Comparison of ENCODE assay signal across 8 mouse cellular contexts in the genomic region with DNA sequence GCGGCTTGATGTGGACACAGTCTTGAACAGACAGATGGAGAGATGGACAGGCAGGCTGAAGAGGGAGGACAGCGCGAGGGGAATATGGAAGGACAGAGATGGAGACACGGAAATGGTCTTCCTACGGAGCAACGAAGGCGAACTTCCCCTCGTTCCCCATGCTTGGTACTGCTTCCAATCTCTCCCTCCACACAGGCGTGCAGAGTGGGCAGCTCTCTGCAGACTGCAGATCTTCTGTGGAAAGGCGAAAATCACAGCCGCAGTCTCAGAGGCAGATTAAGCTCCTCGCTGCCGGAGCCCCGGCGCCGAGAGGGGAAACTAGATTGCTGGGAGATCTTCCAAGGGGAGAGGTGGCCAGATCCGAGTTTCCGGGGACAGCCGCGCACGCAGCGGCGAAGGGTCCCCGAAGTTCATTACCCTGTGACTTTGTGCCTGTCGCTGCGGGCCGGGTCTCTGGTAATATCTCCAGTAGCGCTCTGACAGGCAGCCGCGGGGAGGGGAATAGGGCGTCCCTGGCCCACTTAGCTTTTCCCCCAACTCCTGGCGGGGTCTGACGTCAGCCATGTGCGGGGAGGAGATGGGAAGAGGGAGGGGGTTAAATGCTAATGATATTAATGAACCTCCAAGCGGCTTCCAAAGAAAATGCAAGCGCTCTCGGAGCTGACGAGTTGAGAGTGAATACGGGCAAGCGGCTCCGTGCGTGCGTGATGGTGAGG. TPM values are rescaled to one million over a fixed set of nuclear protein-coding genes. Genes with fewer than 3 reads are reported as not detected.
A peak's percentile ranks its signal among the peaks of the same experiment; 100 is the strongest.
DNase-seq lines count a peak whose midpoint lies in the region; ATAC-seq lines count a peak whose summit lies in the region.
"Had no signal": no experiment of that assay in that cellular context is flagged by ENCODE, and none has a peak within 500 bp of the region (broad histone marks: within the 10 kb centered on the region; RNA-seq: fewer than 3 reads in every experiment).

Gene Nr2e1, minus strand, starts transcription at position 476 of the 716 bp plus-strand sequence.
Gene Ostm1, plus strand, starts transcription at position 666 of the 716 bp plus-strand sequence.

- H3K9ac ChIP-seq in neural tube, embryonic 11.5 days (ENCODE audit: low read length), result no peak within 1 kb of the TSS
- peak within 1 kb of the TSS; percentile 90 for H3K9ac ChIP-seq in forebrain, embryonic 14.5 days (ENCODE audit: low read length)
- no peak within 1 kb of the TSS for H3K9ac ChIP-seq in limb, embryonic 15.5 days
- no peak within 1 kb of the TSS for H3K9ac ChIP-seq in stomach, embryonic 16.5 days (ENCODE audit: low read length)

- H3K9me3 ChIP-seq in neural tube, embryonic 11.5 days (ENCODE audit: control insufficient read depth, low read length), result peaks cover 2% of the 10 kb centered on the region; the same call in 1 of the 2 replicates
- H3K9me3 ChIP-seq in forebrain, embryonic 14.5 days (replicated peaks; ENCODE audit: control insufficient read depth, low read length), result no peaks in the 10 kb centered on the region
- no peaks in the 10 kb centered on the region for H3K9me3 ChIP-seq in limb, embryonic 15.5 days
- H3K9me3 ChIP-seq in stomach, embryonic 16.5 days (replicated peaks; ENCODE audit: control insufficient read depth, low read length), result 0 out of 2 replicates have a peak, but pooled peaks cover 3% of the 10 kb centered on the region

- H3K4me3 ChIP-seq in neural tube, embryonic 11.5 days (ENCODE audit: low read depth, low read length), result peak within 1 kb of the TSS; percentile 7; the same call in 1 of the 2 replicates
- H3K4me3 ChIP-seq in forebrain, embryonic 14.5 days (ENCODE audit: low read depth, low read length), result peak within 1 kb of the TSS; percentile 68
- H3K4me3 ChIP-seq in limb, embryonic 15.5 days, result peak within 1 kb of the TSS; percentile 29
- peak within 1 kb of the TSS; percentile 24 for H3K4me3 ChIP-seq in stomach, embryonic 16.5 days (replicated peaks; ENCODE audit: low read length)

- peak; percentile 68 for DNase-seq in neural tube, embryonic 11.5 days (ENCODE audit: low spot score)
- DNase-seq in neural tube, embryonic 10.5 days (ENCODE audit: extremely low spot score, low spot score), result no peak
- peak; percentile 96 for DNase-seq in forebrain, embryonic 14.5 days (ENCODE audit: low spot score)
- DNase-seq in kidney, postnatal 10 days, result peak; percentile 23
- no peak for DNase-seq in spleen, postnatal 10 days (ENCODE audit: low spot score in 2 of 2)

- under 1% methylated on average over 43 of the region's 43 CpGs for WGBS in neural tube, embryonic 11.5 days
- 1% methylated on average over 43 of the region's 43 CpGs for WGBS in forebrain, embryonic 14.5 days
- under 1% methylated on average over 43 of the region's 43 CpGs for WGBS in limb, embryonic 15.5 days
- under 1% methylated on average over 43 of the region's 43 CpGs for WGBS in stomach, embryonic 16.5 days

- H3K36me3 ChIP-seq in neural tube, embryonic 11.5 days (ENCODE audit: control insufficient read depth, insufficient read depth, low read length), result no peaks in the 10 kb centered on the region
- no peaks in the 10 kb centered on the region for H3K36me3 ChIP-seq in forebrain, embryonic 14.5 days (ENCODE audit: control insufficient read depth, insufficient read depth, low read length)
- no peaks in the 10 kb centered on the region for H3K36me3 ChIP-seq in limb, embryonic 15.5 days
- no peaks in the 10 kb centered on the region for H3K36me3 ChIP-seq in stomach, embryonic 16.5 days (ENCODE audit: control insufficient read depth, insufficient read depth, low read length)

- no peak within 1 kb of the TSS for H3K27ac ChIP-seq in neural tube, embryonic 11.5 days (ENCODE audit: low read depth, low read length)
- peak within 1 kb of the TSS; percentile 75 for H3K27ac ChIP-seq in forebrain, embryonic 14.5 days (ENCODE audit: low read depth, low read length)
- no peak within 1 kb of the TSS for H3K27ac ChIP-seq in limb, embryonic 15.5 days
- no peak within 1 kb of the TSS for H3K27ac ChIP-seq in stomach, embryonic 16.5 days (ENCODE audit: low read length)

- ATAC-seq in neural tube, embryonic 11.5 days (ENCODE audit: insufficient read depth, low FRiP score, low TSS enrichment), result no peak
- ATAC-seq in forebrain, embryonic 14.5 days, result peak; percentile 80
- ATAC-seq in limb, embryonic 15.5 days (ENCODE audit: insufficient number of reproducible peaks, low FRiP score, low TSS enrichment, low read depth), result no peak
- ATAC-seq in stomach, embryonic 16.5 days (ENCODE audit: insufficient read depth, low FRiP score), result no peak

- H3K4me2 ChIP-seq in neural tube, embryonic 11.5 days (ENCODE audit: low read depth), result peak within 1 kb of the TSS; percentile 35
- peak within 1 kb of the TSS; percentile 86 for H3K4me2 ChIP-seq in forebrain, embryonic 14.5 days (ENCODE audit: low read length)
- H3K4me2 ChIP-seq in limb, embryonic 15.5 days, result peak within 1 kb of the TSS; percentile 47
- H3K4me2 ChIP-seq in stomach, embryonic 16.5 days (ENCODE audit: low read depth, low read length), result 0 out of 2 replicates have a peak within 1 kb of the TSS, but pooled peaks have one; percentile 20

- H3K4me1 ChIP-seq in neural tube, embryonic 11.5 days (ENCODE audit: control insufficient read depth, insufficient read depth, low read length), result peaks cover 11% of the 10 kb centered on the region
- H3K4me1 ChIP-seq in forebrain, embryonic 14.5 days (ENCODE audit: control insufficient read depth, insufficient read depth, low read length), result peaks cover 32% of the 10 kb centered on the region
- peaks cover 46% of the 10 kb centered on the region for H3K4me1 ChIP-seq in limb, embryonic 15.5 days
- peaks cover 3% of the 10 kb centered on the region; the same call in 1 of the 2 replicates for H3K4me1 ChIP-seq in stomach, embryonic 16.5 days (ENCODE audit: control insufficient read depth, insufficient read depth, low read length)

- H3K27me3 ChIP-seq in neural tube, embryonic 11.5 days (ENCODE audit: control insufficient read depth, insufficient read depth, low read length), result peaks cover 99% of the 10 kb centered on the region
- 0 out of 2 replicates have a peak, but pooled peaks cover 4% of the 10 kb centered on the region for H3K27me3 ChIP-seq in forebrain, embryonic 14.5 days (replicated peaks; ENCODE audit: control insufficient read depth, insufficient read depth, low read length)
- H3K27me3 ChIP-seq in limb, embryonic 15.5 days, result peaks cover 94% of the 10 kb centered on the region
- H3K27me3 ChIP-seq in stomach, embryonic 16.5 days (ENCODE audit: control insufficient read depth, insufficient read depth, low read length), result peaks cover 91% of the 10 kb centered on the region

RNA-seq across cellular contexts. Expression of gene Nr2e1, which starts in this region (rescaled TPM):
- polyA plus RNA-seq in neural tube, embryonic 11.5 days (2014; fragmentation: Nextera tagmentation; extraction: Ambion mirVana), result not detected in 2 replicates
- 33.2 and 39.4 TPM in 2 replicates for polyA plus RNA-seq in forebrain, embryonic 14.5 days (2014; fragmentation: Nextera tagmentation; extraction: Ambion mirVana)
- not detected in 2 replicates for polyA plus RNA-seq in limb, embryonic 15.5 days (2015; fragmentation: Nextera tagmentation; extraction: Ambion mirVana)
- not detected in 2 replicates for polyA plus RNA-seq in stomach, embryonic 16.5 days (2015; fragmentation: Nextera tagmentation; extraction: Ambion mirVana)
- polyA plus RNA-seq: liver, embryonic 16.5 days had no signal

RNA-seq across cellular contexts. Expression of gene Ostm1, which starts in this region (rescaled TPM):
- polyA plus RNA-seq in neural tube, embryonic 11.5 days (2014; fragmentation: Nextera tagmentation; extraction: Ambion mirVana), result 16.8 and 19.5 TPM in 2 replicates
- polyA plus RNA-seq in forebrain, embryonic 14.5 days (2014; fragmentation: Nextera tagmentation; extraction: Ambion mirVana), result 54.2 and 54.9 TPM in 2 replicates
- polyA plus RNA-seq in limb, embryonic 15.5 days (2015; fragmentation: Nextera tagmentation; extraction: Ambion mirVana), result 13.0 and 13.5 TPM in 2 replicates
- polyA plus RNA-seq in stomach, embryonic 16.5 days (2015; fragmentation: Nextera tagmentation; extraction: Ambion mirVana), result 13.5 and 13.8 TPM in 2 replicates

Comparison
In these comparisons a context has a peak if more than half of its experiments do, and no peak if none do; other contexts are left out.
1. RNA of gene Nr2e1 (polyA plus RNA-seq): 33.2 to 39.4 TPM in forebrain, embryonic 14.5 days; not detected in neural tube, embryonic 11.5 days, not detected in limb, embryonic 15.5 days and not detected in stomach, embryonic 16.5 days; every median in the first group is over 10 times any median in the second.
2. DNase-seq: peak in neural tube, embryonic 11.5 days (single experiment), forebrain, embryonic 14.5 days (single experiment) and kidney, postnatal 10 days (single experiment); none in neural tube, embryonic 10.5 days (single experiment) and spleen, postnatal 10 days (0 of 2).
3. H3K4me2 ChIP-seq: peak in every context shown above with its lines; median percentile 86 in forebrain, embryonic 14.5 days; 47 in limb, embryonic 15.5 days; 35 in neural tube, embryonic 11.5 days; 20 in stomach, embryonic 16.5 days.
4. H3K4me3 ChIP-seq: peak in every context shown above with its lines; median percentile 68 in forebrain, embryonic 14.5 days; 29 in limb, embryonic 15.5 days; 24 in stomach, embryonic 16.5 days; 7 in neural tube, embryonic 11.5 days.